Mouse (Mus musculus): ENCODE results near the gene Lctl. TPM values are rescaled to one million over a fixed set of nuclear protein-coding genes. Genes with fewer than 3 reads are reported as not detected.

The Lctl gene
- polyA plus RNA-seq (2016; fragmentation: Nextera tagmentation; extraction: Ambion mirVana): not detected in 2 replicates

DNA sequence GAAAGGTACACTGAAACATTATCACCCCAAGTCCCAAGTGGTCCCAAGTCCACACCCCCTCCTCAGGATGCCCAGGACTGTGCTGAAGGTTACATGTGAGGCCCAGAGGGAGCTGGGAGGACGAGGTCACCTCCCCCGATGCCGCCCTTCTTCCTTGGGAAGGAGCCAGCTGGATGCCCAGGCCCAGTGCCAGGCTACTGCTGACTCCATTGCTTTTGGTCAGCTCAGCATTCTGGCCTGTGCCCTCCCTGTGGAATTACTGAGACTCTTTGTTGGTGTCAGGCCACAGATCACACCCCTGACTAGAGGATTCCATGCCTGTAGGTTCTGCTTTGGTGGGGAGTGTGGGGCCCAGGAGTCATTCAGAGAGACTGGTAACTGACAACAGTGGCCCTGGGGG is at the start of gene Lctl:
TSS of gene Lctl (plus strand) at position 272 of the 400 bp plus-strand sequence.
- no peaks in the 10 kb centered on the region for H3K27me3 ChIP-seq (ENCODE audit: insufficient read depth, poor library complexity, severe bottlenecking)
- no peaks in the 10 kb centered on the region for H3K9me3 ChIP-seq
- H3K27ac ChIP-seq: peak within 1 kb of the TSS; percentile 24
- WGBS: 80% methylated on average over 3 of the region's 3 CpGs
- peaks cover 39% of the 10 kb centered on the region for H3K4me1 ChIP-seq
- H3K4me3 ChIP-seq: no peak within 1 kb of the TSS
- no peaks in the 10 kb centered on the region for H3K36me3 ChIP-seq
- DNase-seq (ENCODE audit: low spot score): no peak

DNA sequence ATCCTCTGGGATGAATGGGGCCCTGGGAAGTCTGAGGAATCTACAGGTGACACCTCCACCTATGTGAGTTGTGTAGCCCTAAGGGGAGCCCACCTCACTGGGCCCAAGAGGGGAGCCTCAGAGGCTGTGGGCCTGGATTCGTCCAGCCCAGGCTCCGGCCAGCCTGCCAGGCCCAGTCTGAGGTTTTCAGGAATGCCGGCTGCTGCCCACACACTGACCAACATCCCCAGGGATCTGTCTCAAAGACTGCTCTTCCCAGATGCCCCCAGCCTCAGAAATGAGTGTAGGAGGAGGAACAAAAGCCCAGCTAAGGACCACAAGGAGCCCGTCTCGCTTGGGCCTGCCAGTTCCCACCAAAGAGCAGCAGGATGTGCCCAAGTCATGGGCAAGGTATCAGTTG is 49.2 kb upstream of the Lctl start:
- Histone ChIP-seq H3K27me3 (ENCODE audit: insufficient read depth, poor library complexity, severe bottlenecking) (no peaks in the 10 kb centered on the region), H3K27ac (peak overlapping the region; percentile 92), H3K4me3 (0 out of 2 replicates have a peak overlapping the region, but pooled peaks have one; percentile 35), H3K4me1 (peaks cover 73% of the 10 kb centered on the region), H3K36me3 (no peaks in the 10 kb centered on the region), H3K9me3 (no peaks in the 10 kb centered on the region)
- 71% methylated on average over 5 of the region's 5 CpGs for WGBS
- DNase-seq (ENCODE audit: low spot score): no peak

- WGBS: 100% methylated on average over 1 of the region's 1 CpGs
- no peaks in the 10 kb centered on the region for H3K27me3 ChIP-seq (ENCODE audit: insufficient read depth, poor library complexity, severe bottlenecking)
- DNase-seq (ENCODE audit: low spot score): no peak
- H3K4me3 ChIP-seq: no peak overlapping the region
- H3K36me3 ChIP-seq: no peaks in the 10 kb centered on the region
- peak overlapping the region; percentile 92 for H3K27ac ChIP-seq
- peaks cover 78% of the 10 kb centered on the region for H3K4me1 ChIP-seq
- no peaks in the 10 kb centered on the region for H3K9me3 ChIP-seq
These were observed 48.4 kb upstream of the Lctl start for GRCm38 (mm10) chr9:64068571-64068970.

- H3K9me3 ChIP-seq: no peaks in the 10 kb centered on the region
These were observed 47.8 kb upstream of the Lctl start for GRCm38 (mm10) chr9:64069131-64069530.

DNA sequence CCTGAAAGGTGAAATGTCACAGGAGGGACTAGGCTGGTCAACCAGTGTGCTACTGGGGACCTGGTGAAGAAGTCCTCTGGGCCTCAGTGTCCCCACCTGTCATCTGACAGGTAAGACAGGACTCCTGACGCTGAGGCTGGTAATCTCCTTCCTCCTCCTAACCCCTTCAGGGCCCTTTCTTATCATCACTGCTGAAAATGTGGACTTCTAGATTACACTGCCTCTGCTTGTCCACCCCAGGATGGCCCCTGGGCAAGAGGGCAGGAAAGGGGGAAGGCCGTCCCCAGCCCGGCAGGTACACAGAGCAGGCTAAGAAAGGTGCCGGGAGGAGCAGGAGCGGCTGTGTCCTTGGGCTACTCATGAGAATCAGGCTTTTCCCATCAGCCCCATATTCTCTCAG is 46.3 kb upstream of the Lctl start:
- Histone ChIP-seq H3K36me3 (no peaks in the 10 kb centered on the region), H3K9me3 (no peaks in the 10 kb centered on the region), H3K27ac (peak overlapping the region; percentile 92), H3K4me1 (peaks cover 76% of the 10 kb centered on the region), H3K27me3 (ENCODE audit: insufficient read depth, poor library complexity, severe bottlenecking) (no peaks in the 10 kb centered on the region), H3K4me3 (no peak overlapping the region)
- 49% methylated on average over 5 of the region's 5 CpGs for WGBS
- DNase-seq (ENCODE audit: low spot score): peak; percentile 87

More at GRCm38 (mm10) chr9:64069131-64069530, 47.8 kb upstream of the Lctl start:
- Histone ChIP-seq H3K27ac (peak overlapping the region; percentile 92), H3K36me3 (no peaks in the 10 kb centered on the region), H3K4me3 (no peak overlapping the region), H3K27me3 (ENCODE audit: insufficient read depth, poor library complexity, severe bottlenecking) (no peaks in the 10 kb centered on the region), H3K4me1 (peaks cover 78% of the 10 kb centered on the region)
- WGBS: 60% methylated on average over 5 of the region's 5 CpGs
- no peak for DNase-seq (ENCODE audit: low spot score)

GRCm38 (mm10) chr9:64074831-64075230 is 42.1 kb upstream of the Lctl start:
- 57% methylated on average over 8 of the region's 8 CpGs for WGBS
- Histone ChIP-seq H3K9me3 (no peaks in the 10 kb centered on the region), H3K27ac (peak overlapping the region; percentile 78), H3K27me3 (ENCODE audit: insufficient read depth, poor library complexity, severe bottlenecking) (no peaks in the 10 kb centered on the region), H3K36me3 (no peaks in the 10 kb centered on the region), H3K4me3 (no peak overlapping the region), H3K4me1 (peaks cover 67% of the 10 kb centered on the region)
- no peak for DNase-seq (ENCODE audit: low spot score)

DNA sequence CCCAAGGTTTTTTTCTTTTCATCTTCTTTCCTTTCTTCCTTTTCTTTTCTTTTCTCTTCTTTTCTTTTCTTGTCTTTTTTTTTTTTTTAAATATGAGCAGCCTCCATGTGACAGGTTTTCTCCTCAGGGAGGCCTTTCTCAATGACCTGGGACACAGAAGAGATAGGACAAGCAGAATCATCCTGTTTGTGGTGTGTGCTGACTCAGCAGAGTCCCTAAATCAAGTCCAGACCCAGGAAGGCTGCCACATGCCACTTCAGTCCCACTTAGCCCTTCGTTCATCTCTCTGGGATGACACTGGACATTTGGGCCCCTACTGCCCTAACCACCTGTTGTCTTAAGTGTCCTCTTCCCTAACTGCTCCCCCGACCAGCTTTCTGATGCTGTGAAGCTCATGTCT is 40.5 kb upstream of the Lctl start:
- Histone ChIP-seq H3K36me3 (no peaks in the 10 kb centered on the region), H3K27ac (peak overlapping the region; percentile 91), H3K27me3 (ENCODE audit: insufficient read depth, poor library complexity, severe bottlenecking) (no peaks in the 10 kb centered on the region), H3K9me3 (no peaks in the 10 kb centered on the region), H3K4me3 (no peak overlapping the region), H3K4me1 (peaks cover 74% of the 10 kb centered on the region)
- 70% methylated on average over 2 of the region's 2 CpGs for WGBS
- DNase-seq (ENCODE audit: low spot score): no peak

DNA sequence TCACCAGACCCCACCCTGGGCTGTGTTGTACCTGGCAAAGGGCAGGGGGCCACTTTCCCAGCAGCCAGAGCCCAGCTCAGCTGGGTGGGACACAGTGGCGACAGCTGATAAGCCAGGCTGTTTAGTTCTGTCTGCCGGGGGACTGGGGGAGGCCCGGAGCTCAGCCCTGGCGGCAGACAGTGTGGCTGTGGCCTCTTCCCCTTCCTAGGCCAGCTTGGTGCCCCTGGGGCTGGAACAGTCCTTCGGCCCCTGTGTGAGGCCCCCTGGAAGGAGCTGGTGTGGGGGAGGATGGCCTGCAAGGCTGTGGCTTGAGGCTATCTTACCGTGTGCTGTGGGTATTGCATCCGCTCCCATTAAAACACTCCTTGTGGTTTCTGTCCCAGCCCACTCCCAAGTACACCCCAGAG is 38.6 kb upstream of the Lctl start:
- H3K27ac ChIP-seq: peak overlapping the region; percentile 91
- H3K36me3 ChIP-seq: no peaks in the 10 kb centered on the region
- no peaks in the 10 kb centered on the region for H3K9me3 ChIP-seq
- peak overlapping the region; percentile 39; the same call in 1 of the 2 replicates for H3K4me3 ChIP-seq
- DNase-seq (ENCODE audit: low spot score): peak; percentile 95
- H3K4me1 ChIP-seq: peaks cover 60% of the 10 kb centered on the region
- H3K27me3 ChIP-seq (ENCODE audit: insufficient read depth, poor library complexity, severe bottlenecking): no peaks in the 10 kb centered on the region
- 5% methylated on average over 7 of the region's 7 CpGs for WGBS

DNA sequence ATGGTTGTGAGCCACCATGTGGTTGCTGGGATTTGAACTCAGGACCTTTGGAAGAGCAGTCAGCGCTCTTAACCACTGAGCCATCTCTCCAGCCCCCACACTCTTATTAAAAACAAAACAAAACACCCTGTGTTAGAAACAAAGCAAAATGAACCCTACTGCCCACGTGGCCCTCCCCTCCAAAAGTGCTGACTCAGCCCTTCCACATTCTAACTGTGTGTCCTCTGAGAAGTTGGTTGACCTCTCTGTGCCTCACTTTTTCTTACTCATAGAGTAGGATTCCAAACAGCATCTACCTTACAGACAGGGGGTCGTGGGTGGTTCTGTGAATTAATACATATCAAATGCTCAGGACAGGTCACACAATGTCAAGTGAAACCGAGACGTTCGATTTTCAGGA is 37.0 kb upstream of the Lctl start:
- Histone ChIP-seq H3K4me3 (no peak overlapping the region), H3K27me3 (ENCODE audit: insufficient read depth, poor library complexity, severe bottlenecking) (no peaks in the 10 kb centered on the region), H3K4me1 (peaks cover 72% of the 10 kb centered on the region), H3K9me3 (no peaks in the 10 kb centered on the region), H3K27ac (peak overlapping the region; percentile 72; the same call in 1 of the 2 replicates), H3K36me3 (no peaks in the 10 kb centered on the region)
- DNase-seq (ENCODE audit: low spot score): no peak
- WGBS: 83% methylated on average over 6 of the region's 6 CpGs

DNA sequence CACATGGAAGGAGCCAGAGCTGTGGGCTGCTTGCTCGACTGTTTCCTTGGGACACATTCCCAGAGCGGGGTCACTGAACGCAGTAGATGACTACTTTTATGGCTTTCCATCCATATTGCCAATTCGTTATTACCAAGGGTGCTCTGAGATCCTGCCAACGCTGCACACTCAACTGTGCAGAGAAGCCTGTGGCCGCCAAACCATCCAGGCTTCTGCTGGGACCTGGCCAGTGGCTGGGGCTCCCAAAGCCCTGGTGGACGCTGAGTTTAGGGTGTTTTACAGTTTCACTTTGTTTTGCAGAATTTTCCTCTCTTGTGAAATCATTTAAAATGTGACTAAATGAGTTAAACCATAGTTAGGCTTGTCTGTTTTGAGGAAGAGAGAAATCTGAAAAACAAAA is 32.7 kb upstream of the Lctl start:
- Histone ChIP-seq H3K4me1 (peaks cover 70% of the 10 kb centered on the region), H3K9me3 (no peaks in the 10 kb centered on the region), H3K27ac (peak overlapping the region; percentile 95), H3K27me3 (ENCODE audit: insufficient read depth, poor library complexity, severe bottlenecking) (no peaks in the 10 kb centered on the region), H3K36me3 (no peaks in the 10 kb centered on the region), H3K4me3 (peak overlapping the region; percentile 59)
- DNase-seq (ENCODE audit: low spot score): no peak
- 28% methylated on average over 7 of the region's 7 CpGs for WGBS

GRCm38 (mm10) chr9:64084661-64085399 is 32.1 kb upstream of the Lctl start:
- Histone ChIP-seq H3K27ac (peak overlapping the region; percentile 95), H3K36me3 (no peaks in the 10 kb centered on the region), H3K4me1 (peaks cover 66% of the 10 kb centered on the region)

DNA sequence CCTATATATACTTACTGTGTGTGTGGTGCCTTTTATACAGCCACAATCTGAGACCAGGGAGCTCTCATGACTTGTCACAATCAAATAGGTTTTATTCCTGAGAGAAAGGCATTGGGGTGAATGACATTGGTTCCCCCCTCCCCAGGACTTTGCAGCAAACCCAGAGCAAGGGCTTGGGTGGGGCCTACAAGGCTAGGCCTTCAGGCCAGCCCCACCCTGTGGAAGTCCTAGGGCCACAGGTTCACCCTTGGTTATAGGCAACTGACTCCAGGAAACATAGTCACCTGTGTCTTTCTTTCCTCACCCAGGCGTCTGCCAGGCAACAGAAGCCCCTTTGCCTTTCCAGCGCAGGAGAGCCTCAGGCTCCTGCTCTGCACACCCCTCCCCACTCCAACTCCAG is 31.0 kb upstream of the Lctl start:
- no peaks in the 10 kb centered on the region for H3K27me3 ChIP-seq (ENCODE audit: insufficient read depth, poor library complexity, severe bottlenecking)
- H3K36me3 ChIP-seq: no peaks in the 10 kb centered on the region
- DNase-seq (ENCODE audit: low spot score): no peak
- no peak overlapping the region; the same call in 1 of the 2 replicates for H3K4me3 ChIP-seq
- H3K9me3 ChIP-seq: no peaks in the 10 kb centered on the region
- H3K27ac ChIP-seq: peak overlapping the region; percentile 95
- peaks cover 56% of the 10 kb centered on the region for H3K4me1 ChIP-seq
- WGBS: 36% methylated on average over 2 of the region's 2 CpGs

More at GRCm38 (mm10) chr9:64084661-64085399, 32.1 kb upstream of the Lctl start:
- no peaks in the 10 kb centered on the region for H3K9me3 ChIP-seq
- WGBS: under 1% methylated on average over 49 of the region's 49 CpGs
- peak; percentile 88 for DNase-seq (ENCODE audit: low spot score)
- H3K27me3 ChIP-seq (ENCODE audit: insufficient read depth, poor library complexity, severe bottlenecking): no peaks in the 10 kb centered on the region
- H3K4me3 ChIP-seq: peak overlapping the region; percentile 59

- 77% methylated on average over 6 of the region's 6 CpGs for WGBS
- H3K27me3 ChIP-seq (ENCODE audit: insufficient read depth, poor library complexity, severe bottlenecking): no peaks in the 10 kb centered on the region
- no peak overlapping the region for H3K4me3 ChIP-seq
- H3K4me1 ChIP-seq: peaks cover 50% of the 10 kb centered on the region
- no peaks in the 10 kb centered on the region for H3K36me3 ChIP-seq
- H3K27ac ChIP-seq: peak overlapping the region; percentile 95
- no peaks in the 10 kb centered on the region for H3K9me3 ChIP-seq
- DNase-seq (ENCODE audit: low spot score): no peak
These were observed 30.4 kb upstream of the Lctl start for GRCm38 (mm10) chr9:64086543-64086942.
